Mouse (Mus musculus): ENCODE measurements around the gene Bcl2l10.

- TF ChIP-seq CTCF (IDR thresholded peaks at IDR 0.05; ENCODE audit: extremely low read depth, insufficient read length, insufficient replicate concordance, low read depth, low read length): no peak
- no peak for TF ChIP-seq POLR2A (IDR thresholded peaks at IDR 0.05; ENCODE audit: low read depth, low read length)
Measured at GRCm38 (mm10) chr9:75334440-75334839, 13.1 kb upstream of the Bcl2l10 start.

All from small intestine, adult 2 months (tissue).